Mouse (Mus musculus) megakaryocyte, embryonic 14.5 days (primary cell): Measurements from ENCODE around the gene Col15a1. TPM values are rescaled to one million over a fixed set of nuclear protein-coding genes. Genes with fewer than 3 reads are reported as not detected.

Source experiments
- H3K27me3 ChIP-seq: replicated peaks from 2 replicates; pipeline ENCODE3; 2012; ENCODE audit warnings: inconsistent platforms
- H3K36me3 ChIP-seq: replicated peaks from 2 replicates; pipeline ENCODE3; 2012; ENCODE audit warnings: low read length, inconsistent platforms, mixed read lengths
- H3K4me1 ChIP-seq: 2 replicates; pipeline ENCODE4 v1.6.1; 2012; ENCODE audit warnings: inconsistent platforms
- H3K4me3 ChIP-seq: replicated peaks from 2 replicates; pipeline ENCODE3; 2012; ENCODE audit warnings: moderate library complexity, mild to moderate bottlenecking, inconsistent platforms
- H3K9me3 ChIP-seq: 2 replicates; pipeline ENCODE4 v1.6.1; 2012; ENCODE audit warnings: inconsistent platforms
- FLI1 ChIP-seq: IDR thresholded peaks from 2 replicates; pipeline ENCODE4 v1.6.1; 2012; ENCODE audit warnings: low read length, inconsistent platforms, mixed read lengths
- GATA1 ChIP-seq: IDR thresholded peaks from 3 replicates; pipeline ENCODE4 v1.6.1; 2012; ENCODE audit warnings: mixed read lengths, low read length, inconsistent platforms, borderline replicate concordance
- polyA plus RNA-seq: library from polyadenylated mRNA; stranded (reverse); fragments of >175 nt; gene quantifications from 2 replicates; pipeline ENCODE4 v1.2.3, GENCODE M21; 2012; ENCODE audit warnings: low replicate concordance; ENCODE audit not compliant: insufficient read depth

Col15a1 gene
- polyA plus RNA-seq, 1 experiment = 0.16 TPM

DNA sequence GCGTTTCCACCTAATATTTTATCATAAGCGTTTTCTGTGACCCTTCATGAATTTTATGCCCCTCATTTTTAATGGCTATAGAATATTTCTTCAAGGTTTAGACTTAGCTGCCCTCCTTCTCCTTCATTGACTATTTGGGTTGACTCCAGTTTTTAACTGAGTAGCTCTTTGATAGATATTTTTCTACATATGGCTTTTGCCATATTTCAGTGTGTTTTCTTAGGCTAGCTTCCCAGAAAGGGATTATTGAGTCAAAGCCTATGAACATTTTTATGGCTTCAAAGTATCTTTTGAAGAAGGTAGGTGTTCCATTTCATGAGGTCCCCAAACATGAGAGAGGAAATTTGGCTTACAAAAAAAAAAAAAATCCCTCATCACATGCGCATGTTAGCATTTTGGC is 11.8 kb upstream of the Col15a1 start:
- Histone ChIP-seq H3K9me3 (no peaks in the 10 kb centered on the region), H3K4me3 (no peak overlapping the region), H3K4me1 (peaks cover 3% of the 10 kb centered on the region), H3K27me3 (peaks cover 19% of the 10 kb centered on the region), H3K36me3 (no peaks in the 10 kb centered on the region)
- no peak for TF ChIP-seq FLI1
- no peak for TF ChIP-seq GATA1

DNA sequence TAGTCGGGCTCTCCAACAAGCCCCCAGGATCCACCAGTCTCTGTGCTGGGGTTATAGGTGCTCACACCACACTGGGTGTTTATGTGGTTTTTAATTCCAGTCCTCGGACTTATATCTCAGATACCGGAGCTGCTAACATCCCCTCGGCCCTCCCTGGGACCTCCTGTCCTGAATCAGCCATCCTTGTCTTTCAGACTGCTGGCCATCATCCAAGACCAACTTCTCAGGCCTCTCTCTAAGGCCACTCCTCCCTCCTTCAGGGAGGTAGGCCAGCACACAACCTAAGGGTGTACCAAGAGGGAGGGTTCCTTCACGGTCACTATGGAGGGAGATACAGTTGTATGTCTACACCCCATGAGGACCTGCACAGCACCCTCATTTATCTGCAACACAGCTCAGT is 4.3 kb upstream of the Col15a1 start:
- TF ChIP-seq FLI1 (no peak), GATA1 (no peak)
- Histone ChIP-seq H3K4me1 (peaks cover 14% of the 10 kb centered on the region), H3K9me3 (peaks cover 5% of the 10 kb centered on the region; the same call in 1 of the 2 replicates), H3K4me3 (no peak overlapping the region), H3K27me3 (peaks cover 59% of the 10 kb centered on the region), H3K36me3 (no peaks in the 10 kb centered on the region)

DNA sequence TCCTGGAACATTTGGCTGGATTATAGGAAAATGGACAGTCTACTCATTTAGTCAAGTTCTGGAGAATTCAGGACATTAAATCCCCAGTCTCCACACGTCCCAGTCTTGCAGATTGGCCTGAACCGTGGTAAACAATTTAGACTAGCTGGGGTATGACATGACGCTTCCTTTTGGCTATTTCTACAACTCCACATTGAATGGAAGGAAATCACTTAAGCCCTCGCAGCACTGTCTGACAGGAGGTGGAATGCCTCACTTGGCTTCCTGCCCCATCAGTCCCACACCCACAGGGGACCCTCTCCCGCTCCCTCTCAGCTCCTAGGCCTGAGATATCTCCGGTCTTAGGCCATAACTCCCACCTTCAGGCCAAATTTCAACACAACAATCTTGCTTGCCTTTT is 2.1 kb upstream of the Col15a1 start:
- Histone ChIP-seq H3K4me1 (peaks cover 14% of the 10 kb centered on the region), H3K36me3 (no peaks in the 10 kb centered on the region), H3K27me3 (peaks cover 72% of the 10 kb centered on the region), H3K9me3 (peaks cover 12% of the 10 kb centered on the region), H3K4me3 (no peak overlapping the region)
- TF ChIP-seq GATA1 (no peak), FLI1 (no peak)

DNA sequence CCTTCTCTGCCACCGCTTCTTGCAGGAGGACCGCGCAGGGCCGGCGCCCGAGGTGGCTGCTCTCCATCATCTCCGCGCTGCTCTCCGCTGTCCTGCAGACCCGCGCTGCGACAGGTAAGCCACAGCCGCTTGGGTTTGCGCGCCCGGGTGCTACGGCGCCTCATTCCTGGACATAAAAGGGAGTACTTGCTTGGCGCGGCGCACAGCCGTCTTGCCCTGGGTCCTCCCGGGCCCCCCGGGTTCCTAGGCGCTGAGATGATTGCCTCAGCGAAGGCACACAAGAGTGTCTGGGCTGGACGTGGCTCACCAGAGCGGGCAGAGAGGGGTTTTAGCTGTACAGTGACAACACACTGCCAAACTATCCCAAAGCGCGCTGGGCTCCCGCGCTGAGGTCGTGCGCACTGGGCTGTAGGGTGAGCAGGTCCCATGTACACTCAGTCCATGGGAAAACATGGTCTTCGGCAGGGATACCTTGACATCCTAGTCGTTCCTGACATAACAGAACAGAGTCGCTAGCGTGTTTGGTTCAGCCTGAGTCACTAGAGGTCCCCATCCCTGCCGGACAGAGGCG is 545 bp downstream of the Col15a1 start:
- Histone ChIP-seq H3K36me3 (no peaks in the 10 kb centered on the region), H3K27me3 (peaks cover 82% of the 10 kb centered on the region), H3K4me3 (no peak overlapping the region), H3K4me1 (peaks cover 6% of the 10 kb centered on the region; the same call in 1 of the 2 replicates), H3K9me3 (peaks cover 12% of the 10 kb centered on the region)
- TF ChIP-seq GATA1 (no peak), FLI1 (no peak)

DNA sequence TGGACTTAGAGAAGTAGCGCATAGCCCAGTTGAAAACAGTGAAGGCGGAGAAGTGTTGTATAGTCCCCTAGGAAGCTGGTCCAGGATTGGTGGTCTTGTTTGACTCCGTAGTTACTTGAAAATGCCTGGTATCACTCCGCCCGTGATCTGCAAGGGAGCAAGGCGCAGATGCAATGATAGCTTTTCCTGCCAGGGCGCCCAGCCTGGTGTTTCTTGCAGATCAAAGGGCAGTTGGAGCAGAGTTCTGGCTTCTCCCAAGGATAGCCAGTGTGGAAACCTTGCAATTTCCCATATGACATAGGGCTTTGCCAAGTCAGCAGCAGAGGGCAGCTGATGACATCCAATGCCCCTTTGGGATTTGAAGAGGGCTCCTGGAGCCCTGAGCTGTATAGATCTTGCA is 1.5 kb downstream of the Col15a1 start:
- peaks cover 6% of the 10 kb centered on the region; the same call in 1 of the 2 replicates for H3K4me1 ChIP-seq
- H3K27me3 ChIP-seq = peaks cover 78% of the 10 kb centered on the region
- no peaks in the 10 kb centered on the region for H3K36me3 ChIP-seq
- H3K4me3 ChIP-seq = no peak overlapping the region
- peaks cover 12% of the 10 kb centered on the region for H3K9me3 ChIP-seq
- no peak for TF ChIP-seq FLI1
- TF ChIP-seq GATA1 = no peak

DNA sequence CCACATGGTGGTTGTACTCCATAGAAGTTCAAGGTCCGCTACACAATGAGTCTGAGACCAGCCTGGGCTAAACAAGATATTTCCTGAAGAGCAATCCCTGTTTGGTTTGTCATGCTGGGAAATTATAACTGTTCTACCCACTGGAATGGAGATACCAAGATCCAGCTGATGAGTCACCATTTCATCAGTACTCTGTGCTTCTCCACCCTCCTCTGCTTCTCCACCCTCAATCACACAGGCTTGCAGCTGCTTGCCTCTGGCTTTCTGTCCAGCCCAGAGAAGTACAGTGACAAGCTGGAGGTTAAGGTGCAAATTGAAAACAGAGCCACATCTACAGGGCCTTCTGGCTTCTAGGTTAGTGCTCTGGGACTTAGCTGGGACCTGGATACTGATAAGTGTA is 10.9 kb downstream of the Col15a1 start:
- 0 out of 2 replicates have a peak, but pooled peaks cover 6% of the 10 kb centered on the region for H3K4me1 ChIP-seq
- no peaks in the 10 kb centered on the region for H3K36me3 ChIP-seq
- H3K4me3 ChIP-seq = no peak overlapping the region
- no peaks in the 10 kb centered on the region for H3K9me3 ChIP-seq
- H3K27me3 ChIP-seq = peaks cover 34% of the 10 kb centered on the region
- TF ChIP-seq GATA1 = no peak
- no peak for TF ChIP-seq FLI1

DNA sequence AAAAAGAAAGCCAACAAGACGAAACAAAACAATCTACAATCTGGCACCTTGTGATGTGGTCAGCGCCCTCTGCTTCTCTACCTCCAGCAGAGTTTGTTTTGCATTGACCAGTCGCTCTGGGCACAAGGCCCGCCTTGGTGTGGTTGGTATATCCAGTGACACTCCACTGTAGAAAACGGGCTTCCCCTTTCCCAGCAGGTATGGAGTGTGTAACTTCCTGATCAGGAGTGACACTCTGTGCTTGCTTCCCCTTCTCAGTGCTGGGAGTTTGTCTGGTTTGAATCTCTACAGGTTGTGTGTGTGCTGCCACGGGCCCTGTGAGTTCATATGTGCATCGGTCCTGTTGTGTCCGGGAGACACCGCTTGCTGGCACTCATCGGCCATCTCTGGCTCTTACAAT is 11.4 kb downstream of the Col15a1 start:
- Histone ChIP-seq H3K27me3 (peaks cover 32% of the 10 kb centered on the region), H3K4me1 (0 out of 2 replicates have a peak, but pooled peaks cover 6% of the 10 kb centered on the region), H3K4me3 (no peak overlapping the region), H3K36me3 (no peaks in the 10 kb centered on the region), H3K9me3 (no peaks in the 10 kb centered on the region)
- TF ChIP-seq GATA1 (no peak), FLI1 (no peak)

DNA sequence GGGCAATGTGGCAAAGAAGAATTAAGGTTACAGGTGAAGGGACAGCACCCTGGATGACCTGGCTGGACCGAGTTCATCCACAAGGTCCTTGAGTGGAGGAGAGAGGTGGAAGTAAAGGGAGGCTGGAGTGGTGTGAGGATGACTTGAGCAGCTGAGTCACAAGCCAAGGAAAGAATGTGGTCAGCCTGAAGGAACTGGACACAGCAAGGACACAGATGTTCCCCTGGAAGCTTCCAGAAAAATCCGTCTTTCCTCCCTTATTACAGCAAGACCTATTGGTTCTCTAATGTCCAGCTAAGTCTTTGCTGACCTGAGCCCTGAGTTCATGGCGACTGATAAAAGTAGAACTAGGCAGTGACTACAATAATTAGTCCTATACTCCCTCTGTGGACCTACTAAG is 12.6 kb downstream of the Col15a1 start:
- TF ChIP-seq FLI1 = no peak
- no peak for TF ChIP-seq GATA1
- no peaks in the 10 kb centered on the region for H3K36me3 ChIP-seq
- H3K27me3 ChIP-seq = peaks cover 37% of the 10 kb centered on the region
- H3K9me3 ChIP-seq = no peaks in the 10 kb centered on the region
- no peak overlapping the region for H3K4me3 ChIP-seq
- H3K4me1 ChIP-seq = 0 out of 2 replicates have a peak, but pooled peaks cover 6% of the 10 kb centered on the region

DNA sequence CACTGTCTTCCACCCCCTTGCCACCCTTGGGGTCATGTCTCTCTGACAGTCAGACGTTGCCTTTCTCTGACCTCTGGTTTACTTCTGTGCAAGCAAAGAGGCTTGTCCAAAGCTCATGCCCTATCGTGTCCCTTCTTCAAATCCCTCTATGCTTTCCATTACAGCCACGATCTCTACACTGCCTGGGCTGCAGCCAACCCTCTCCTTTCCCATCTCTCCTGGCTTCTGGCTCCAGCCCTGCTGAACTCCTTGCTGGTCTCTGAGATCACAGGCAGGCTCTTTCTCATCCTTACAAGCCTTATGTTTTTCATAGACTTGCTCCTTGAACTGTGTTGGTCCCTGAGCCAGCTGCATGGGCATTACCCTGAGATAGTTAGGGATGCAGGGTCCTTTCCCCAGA is 14.2 kb downstream of the Col15a1 start:
- Histone ChIP-seq H3K9me3 (no peaks in the 10 kb centered on the region), H3K36me3 (no peaks in the 10 kb centered on the region), H3K4me3 (no peak overlapping the region), H3K4me1 (0 out of 2 replicates have a peak, but pooled peaks cover 6% of the 10 kb centered on the region), H3K27me3 (peaks cover 48% of the 10 kb centered on the region)
- TF ChIP-seq FLI1 (no peak), GATA1 (no peak)

DNA sequence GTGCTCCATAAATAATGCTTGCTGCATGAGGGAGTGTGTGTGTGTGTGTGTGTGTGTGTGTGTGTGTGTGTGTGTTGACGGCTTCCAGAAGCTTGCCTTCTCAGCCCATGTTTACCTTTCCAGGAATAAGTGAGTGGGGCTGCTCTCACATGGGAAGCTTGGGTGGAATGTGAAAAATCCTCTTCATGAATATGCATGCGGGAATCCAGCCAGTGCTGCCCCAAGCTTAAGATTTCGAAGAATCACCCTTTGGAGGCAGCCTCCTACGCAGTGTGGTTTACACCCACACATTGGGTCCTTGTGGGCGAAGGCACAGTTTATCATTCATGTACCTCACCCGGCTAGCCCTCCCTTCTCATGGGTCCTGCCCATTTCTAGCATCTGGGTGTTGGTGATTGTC is 18.0 kb downstream of the Col15a1 start:
- Histone ChIP-seq H3K4me3 (no peak overlapping the region), H3K27me3 (peaks cover 63% of the 10 kb centered on the region), H3K36me3 (no peaks in the 10 kb centered on the region), H3K9me3 (no peaks in the 10 kb centered on the region), H3K4me1 (0 out of 2 replicates have a peak, but pooled peaks cover 3% of the 10 kb centered on the region)
- TF ChIP-seq GATA1 (no peak), FLI1 (no peak)

DNA sequence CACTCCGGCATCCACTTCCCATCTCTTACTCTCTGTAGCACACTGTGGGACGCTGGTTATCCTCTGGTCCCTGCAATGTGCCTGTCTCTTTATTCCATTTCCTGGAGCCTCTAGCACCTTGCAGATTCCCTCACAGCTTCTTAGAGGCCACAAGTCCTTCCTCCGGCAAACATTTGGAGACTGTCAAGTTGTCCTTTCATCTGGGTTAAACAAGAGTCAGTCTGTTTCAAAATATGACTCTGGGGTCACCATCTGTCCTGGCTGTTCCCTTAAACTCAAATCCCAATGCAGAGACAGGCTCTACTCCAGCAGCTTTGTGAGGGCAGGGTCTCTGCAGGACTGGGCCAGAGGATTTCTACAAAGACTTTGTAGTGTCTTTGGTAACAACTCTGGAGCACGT is 19.1 kb downstream of the Col15a1 start:
- 0 out of 2 replicates have a peak, but pooled peaks cover 3% of the 10 kb centered on the region for H3K4me1 ChIP-seq
- no peak overlapping the region for H3K4me3 ChIP-seq
- H3K27me3 ChIP-seq = peaks cover 59% of the 10 kb centered on the region
- no peak for TF ChIP-seq GATA1
- no peak for TF ChIP-seq FLI1
- H3K9me3 ChIP-seq = no peaks in the 10 kb centered on the region
- H3K36me3 ChIP-seq = no peaks in the 10 kb centered on the region
